Mouse (Mus musculus) heart, adult 8-10 months (tissue): ENCODE data around the gene Sh3gl3. TPM values are rescaled to one million over a fixed set of nuclear protein-coding genes. Genes with fewer than 3 reads are reported as not detected.

ENCODE experiments used
- DNase-seq: peaks from one replicate; pipeline ENCODE4 v3.0.0; 2022; ENCODE audit warnings: low spot score
- total RNA-seq, 4 experiments: library from RNA; stranded (reverse); gene quantifications; 2 replicates each; pipeline ENCODE4 v1.2.4; 2022

Sh3gl3 gene
- total RNA-seq, 4 experiments from 2014 or later, result 0.32 to 0.73 (median 0.44) TPM

DNA sequence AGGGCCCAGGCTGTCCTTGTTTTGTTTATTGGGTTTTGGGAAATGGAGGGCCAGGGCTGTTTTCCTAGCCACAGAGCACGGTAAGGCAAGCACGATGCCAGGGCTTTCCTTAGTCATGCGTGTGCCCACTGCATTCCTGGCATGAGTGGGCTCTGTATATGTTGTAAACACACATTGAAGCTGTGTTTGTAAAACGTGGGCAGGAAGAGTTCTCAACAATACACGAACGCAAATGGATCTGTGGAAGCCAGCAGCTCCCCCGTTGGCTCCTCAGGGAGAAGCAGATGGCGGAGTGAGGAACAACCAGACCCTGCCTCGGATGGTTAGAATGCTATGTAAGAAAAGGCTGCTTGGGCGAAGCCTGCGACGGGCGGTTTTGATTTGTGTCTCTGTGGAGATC, 108.8 kb downstream of the Sh3gl3 start:
- DNase-seq, result no peak

DNA sequence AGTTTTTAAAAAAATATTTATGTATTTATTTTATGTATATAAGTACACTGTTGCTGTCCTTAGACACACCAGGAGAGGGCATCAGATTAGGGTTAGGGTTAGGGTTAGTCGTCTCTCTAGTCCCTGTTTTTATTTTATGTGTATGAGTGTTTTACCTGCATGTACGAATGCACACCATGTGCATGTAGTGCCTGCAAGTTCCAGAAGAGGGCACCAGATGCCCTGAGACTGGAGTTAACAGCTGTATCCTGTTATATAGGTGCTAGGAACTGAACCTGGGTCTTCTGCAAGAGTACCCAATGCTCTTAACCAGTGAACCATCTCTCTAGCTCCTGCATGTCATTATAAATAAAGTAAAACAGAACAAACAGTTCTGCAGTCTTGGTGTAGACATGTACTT, 113.6 kb downstream of the Sh3gl3 start:
- no peak for DNase-seq

DNA sequence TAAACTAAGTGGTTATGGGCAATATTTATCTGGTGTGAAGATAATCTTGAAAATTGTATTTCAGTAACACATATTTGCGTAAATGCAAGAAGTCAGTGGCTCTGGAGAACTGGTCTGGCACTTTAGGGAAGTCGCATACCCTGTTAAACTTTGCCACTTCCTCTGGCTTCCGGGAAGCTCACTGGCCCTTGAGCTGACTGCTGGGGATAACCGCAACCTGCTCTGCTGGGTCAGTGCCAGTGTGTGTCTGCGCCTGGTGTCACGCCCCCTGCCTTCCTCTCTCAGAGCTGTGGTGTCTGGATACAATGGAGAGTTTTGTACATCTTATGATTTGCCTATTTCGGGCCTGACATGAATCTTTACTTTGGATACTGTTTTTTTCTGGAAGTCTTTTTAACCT, 119.8 kb downstream of the Sh3gl3 start:
- DNase-seq, result no peak

DNA sequence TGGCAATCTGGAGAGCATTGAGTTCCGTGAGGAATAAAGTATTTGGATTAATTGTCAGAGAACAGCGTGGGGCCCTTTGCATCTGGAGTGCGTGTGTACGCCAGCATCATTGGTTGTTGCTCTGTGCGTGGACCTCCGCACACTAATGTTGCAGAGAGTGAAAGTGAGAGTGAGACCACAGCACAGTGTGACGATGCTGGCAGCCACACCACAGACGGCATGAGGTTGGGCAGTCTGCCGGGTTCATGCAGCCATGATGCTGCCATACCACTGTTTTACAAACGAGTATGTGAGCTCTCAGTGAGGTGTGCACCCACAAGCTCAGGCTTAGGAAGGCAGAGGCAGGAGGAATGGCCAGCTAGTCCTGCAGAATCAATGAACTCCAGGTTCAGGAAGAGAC, 120.4 kb downstream of the Sh3gl3 start:
- no peak for DNase-seq

DNA sequence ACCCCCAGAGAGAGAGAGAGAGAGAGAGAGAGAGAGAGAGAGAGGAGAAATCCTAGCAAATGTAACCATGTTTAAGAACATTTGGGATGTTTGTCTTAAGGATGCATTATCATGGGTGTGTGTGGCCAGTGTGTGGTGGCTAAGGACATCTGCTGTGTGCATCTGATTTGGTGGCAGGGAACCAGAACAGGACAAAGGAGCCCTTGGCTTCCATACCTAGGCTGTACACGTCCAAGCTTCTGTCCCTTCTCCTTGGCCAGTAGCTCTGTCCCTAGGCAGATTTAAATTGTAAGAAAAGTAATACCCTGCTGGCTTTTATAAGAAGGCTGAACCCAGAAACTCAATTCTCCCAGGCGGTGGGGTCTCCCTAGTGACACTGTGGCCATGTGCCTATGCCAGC, 121.0 kb downstream of the Sh3gl3 start:
- no peak for DNase-seq

DNA sequence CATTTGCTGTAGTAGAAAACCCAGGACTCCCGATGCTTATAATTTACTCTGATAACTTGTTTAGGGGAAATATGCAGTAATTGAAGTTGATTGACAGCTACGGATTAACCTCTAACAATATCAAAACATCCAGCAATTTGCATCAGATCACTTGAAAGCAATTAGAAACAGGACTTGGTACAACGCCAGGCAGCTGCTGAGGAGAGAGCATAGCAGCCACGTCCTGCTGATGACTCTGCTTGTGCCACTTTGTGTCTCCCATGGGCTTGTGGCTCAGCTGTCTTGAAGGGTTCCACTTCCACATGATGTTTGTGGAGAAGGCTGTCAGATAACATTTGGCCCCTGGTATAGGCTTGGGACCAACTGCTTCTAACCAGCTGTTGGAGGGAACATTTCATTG, 134.8 kb downstream of the Sh3gl3 start:
- no peak for DNase-seq

DNA sequence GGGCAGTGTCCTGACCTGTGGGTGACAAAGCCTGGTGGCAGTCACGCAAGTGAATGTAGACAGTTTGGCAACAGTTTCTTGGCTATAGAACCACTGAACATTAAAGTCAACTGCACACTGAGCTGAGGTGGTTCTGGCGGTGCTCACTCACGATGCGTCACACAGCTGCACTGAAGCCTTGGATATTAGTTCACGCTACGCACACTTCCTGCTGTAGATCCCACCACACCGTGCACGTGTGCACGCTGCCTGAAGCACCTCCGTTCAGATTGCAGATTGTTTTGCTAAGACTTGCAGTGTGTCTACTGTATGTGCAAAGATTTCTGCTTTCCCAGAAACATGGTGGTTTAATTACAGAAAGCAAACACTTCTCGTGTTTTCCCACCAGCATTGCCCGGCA, 144.9 kb downstream of the Sh3gl3 start:
- DNase-seq, result no peak

DNA sequence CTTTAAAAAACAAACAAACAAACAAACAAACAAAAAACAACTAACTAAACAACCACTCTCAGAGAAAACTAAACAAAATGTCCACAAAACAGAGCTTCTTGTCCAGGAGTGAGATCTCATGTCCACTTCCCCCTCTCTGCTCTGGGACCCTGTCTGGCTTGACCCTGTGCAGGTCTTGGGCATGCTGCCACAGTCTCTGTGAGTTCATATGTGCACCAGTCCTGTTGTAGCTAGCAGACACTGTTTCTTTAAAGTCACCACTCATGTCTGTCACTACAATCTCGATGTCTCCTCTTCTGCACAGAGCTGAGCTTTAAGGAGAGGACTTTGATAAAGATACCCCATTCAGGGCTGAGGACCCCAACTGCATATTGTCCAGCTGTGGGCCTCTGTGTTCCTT, 153.0 kb downstream of the Sh3gl3 start:
- no peak for DNase-seq

DNA sequence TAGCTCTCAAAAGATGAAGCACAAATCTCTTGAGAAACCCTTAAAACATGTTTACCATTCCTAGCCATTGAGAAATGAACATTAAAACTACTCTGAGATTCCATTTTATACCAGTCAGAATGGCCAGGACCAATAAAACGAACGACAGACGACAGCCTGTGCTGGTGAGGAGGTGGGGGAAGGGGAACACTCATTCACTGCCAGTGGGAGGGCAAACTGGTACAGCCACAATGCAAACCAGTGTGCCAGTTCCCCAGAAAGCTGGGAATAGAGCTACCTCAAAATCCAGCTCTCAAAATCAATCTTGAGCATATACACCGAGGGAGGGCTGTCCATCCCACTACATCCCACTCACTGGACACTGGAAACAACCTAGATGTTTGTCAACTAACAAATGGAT, 153.6 kb downstream of the Sh3gl3 start:
- DNase-seq, result no peak

DNA sequence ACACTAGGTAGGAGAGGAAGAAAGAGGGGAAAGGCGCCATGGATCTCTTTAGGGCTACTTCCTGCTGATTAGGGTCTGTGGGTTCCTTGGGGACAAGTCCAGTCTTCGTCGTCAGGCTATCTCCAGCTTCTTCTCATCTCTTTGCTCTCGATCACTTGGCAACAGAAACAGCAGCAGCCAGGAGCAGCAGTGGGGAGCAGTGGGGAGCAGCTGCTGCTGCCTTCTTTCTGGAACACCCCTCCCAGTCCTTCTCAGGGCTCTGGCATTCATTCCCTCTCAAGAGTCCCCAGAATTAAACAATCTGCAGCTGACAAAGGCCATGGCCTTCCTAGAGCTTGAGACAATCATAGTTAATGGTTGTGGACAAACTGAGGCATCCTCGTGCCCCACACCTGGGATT, 154.2 kb downstream of the Sh3gl3 start:
- DNase-seq, result no peak

DNA sequence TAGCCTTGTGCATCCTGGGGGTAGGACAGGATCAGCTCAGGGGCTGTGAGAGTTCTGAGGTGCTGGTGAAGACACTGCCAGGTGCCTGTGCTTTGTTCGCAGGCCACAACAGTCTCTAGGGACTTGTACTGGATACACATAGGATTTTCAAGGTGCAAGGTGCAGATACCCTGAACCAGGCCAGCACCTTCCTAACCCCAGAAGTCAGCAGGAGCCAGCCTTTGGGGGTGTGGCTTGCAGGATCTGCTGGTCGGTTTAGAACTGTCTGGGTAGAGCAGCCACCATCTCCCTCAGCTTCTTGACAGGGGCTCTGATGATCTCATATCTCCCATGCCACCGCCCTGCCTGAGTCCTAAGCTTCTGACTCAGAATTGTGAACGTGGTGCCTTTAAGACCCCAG, 156.2 kb downstream of the Sh3gl3 start:
- no peak for DNase-seq

DNA sequence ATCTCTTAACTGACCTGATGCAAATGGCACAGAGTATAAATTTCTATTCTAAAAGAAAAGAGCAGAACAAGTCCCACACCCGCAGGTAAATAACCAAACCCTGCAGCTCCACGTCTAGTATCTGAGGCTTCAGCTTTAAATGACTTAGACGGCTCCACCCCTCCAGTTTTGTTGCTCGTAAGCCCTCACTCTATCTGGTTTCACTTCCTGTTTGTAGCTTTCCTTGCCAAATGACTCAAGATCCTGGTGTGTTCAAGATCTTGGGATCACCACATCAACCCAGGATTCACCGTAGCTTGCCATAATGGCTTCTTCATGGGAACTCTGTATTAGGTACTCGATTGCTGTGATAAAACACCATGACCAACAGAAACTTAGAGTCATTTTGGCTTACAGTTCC, 157.2 kb downstream of the Sh3gl3 start:
- DNase-seq, result no peak

DNA sequence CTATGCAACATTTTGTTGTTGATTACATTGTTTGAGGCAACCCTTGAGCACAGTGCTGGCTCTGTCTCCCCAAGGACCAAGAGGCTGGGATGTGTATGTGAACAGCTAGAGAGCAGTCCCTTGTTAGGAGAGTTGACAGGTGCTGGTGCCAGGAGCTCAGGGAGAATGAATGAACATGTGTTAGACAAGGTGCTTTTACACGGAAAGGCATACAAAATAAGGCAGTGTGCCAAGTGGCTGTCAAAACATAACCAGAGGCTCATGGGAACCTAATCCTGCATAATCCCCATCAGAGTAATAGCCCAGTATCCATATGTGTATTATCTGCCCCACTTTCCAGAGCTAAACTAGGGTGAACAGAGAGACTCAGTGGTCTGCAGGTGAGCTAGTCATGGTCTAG, 160.4 kb downstream of the Sh3gl3 start:
- no peak for DNase-seq

DNA sequence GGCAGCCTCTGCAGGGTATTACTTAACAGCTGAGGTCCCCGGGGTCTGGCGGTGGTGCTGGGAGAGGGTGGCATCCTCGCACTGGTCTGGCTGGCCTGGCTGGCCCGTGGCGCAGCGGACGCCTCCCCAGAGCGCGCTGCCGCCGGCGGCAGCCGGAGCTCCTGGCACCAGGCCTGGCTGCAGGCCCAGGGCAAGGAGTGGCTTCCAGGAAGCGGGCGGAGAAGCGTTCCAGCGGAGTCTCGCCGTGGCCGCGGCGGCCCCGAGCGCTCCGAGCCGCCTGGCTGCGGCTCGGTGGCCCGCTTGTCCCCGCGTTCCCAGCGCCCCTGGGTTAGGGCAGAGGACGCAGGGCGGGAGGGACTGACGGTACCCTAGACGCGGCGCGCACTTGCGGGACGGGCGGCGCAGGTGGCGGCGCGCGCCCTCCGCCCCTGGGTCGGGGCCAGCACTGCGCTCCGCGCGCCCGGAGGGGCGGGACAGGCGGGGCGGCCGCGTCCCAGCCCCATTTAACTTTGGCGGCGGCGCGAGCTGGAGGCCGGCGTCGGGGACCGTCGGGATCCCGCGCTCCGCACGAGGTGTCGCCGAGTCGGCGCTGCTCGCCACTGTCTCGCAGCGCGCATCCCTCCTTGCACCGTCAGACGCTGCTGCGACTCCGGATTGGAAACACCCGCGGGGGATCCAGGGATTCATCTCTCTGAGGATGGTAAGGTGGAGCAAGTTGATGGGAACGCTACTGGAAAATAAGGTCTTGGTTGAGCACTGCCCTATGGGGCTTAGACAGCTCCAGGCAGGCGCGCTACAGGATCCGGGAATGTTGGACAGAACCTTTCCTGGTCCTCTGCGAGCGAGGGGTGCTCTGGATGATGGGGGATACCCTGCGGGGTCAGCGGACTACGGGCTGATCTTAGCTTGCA, 161.8 kb downstream of the Sh3gl3 start, which contains the start of gene Adamtsl3:
TSS of gene Adamtsl3 (plus strand) at position 484 of the 911 bp plus-strand sequence.
- DNase-seq, result no peak

DNA sequence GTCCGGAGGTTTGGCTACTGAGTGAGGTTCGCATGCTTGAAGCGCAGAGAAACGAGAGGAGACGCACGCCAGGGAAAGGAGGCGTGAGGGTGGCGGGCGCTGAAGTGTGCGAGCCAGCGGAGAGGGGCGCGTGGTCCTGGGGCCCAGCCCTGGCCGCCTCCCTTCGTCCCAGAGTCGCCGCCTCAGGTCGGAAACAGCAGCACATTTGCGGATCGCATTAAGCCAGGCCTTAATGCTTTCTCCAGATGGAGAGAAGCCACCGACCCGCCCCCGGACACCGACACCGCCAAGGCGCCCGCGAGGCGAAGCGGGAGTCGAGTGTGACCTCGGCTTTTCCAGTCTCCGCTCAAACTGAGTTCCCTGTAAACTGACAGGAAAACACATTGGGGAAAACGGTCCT, 162.5 kb downstream of the Sh3gl3 start:
- peak; percentile 84 for DNase-seq

DNA sequence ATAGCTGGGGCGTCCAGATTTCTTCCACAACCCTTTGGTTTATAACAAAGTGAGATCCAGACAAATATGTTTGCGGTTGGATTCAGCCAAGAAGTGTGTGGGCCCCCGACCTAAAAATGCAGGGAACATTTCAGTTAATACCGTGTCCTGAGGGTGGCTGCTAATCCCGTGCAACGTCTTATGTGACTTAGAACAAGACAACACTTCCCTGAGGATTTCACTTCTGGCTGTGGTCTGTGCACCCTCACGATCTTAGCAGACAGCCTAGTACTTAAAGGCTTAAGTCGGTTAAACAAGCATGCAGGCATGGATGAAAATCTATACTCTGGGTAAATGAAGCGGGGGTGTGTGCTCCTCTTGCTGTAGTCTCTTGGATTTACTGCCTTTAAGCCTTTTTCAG, 164.5 kb downstream of the Sh3gl3 start:
- DNase-seq, result no peak

DNA sequence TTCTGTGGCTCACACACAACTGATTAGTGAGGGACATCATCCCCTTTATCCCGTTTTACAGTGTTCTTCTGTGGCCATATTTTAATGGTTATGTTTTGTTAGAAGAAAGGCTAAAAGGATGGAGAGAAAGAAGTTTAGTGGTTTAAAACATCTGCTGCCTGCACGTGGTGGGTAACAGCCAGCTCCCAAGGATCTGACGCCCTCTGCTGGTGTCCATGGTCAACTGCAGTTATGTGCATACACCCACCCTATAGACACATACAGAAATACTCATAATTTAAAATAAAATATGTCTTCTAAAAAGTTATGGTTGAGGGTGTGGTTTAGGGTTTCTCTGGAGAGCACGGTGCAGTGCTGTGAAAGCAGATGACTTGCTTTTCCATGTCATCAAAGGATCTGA, 164.9 kb downstream of the Sh3gl3 start:
- DNase-seq, result no peak

DNA sequence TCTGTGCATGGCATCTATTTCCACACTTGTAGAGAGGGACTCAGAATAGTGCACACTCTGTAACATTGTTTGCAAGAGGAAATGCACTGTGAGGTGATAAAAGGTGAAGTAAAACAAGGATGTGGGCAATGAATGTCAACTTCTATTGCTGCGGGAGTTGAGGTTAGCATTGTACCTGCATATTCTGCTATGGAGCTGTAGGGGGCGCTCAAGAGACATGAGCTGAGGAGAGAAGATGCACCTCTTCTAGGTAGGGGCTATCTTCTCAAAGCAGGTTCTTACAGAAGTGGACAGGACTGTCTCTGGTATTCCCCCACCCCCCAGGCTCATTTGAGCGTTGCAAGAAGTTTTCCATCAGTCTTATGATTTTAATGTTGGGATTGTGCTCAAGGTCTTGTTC, 165.6 kb downstream of the Sh3gl3 start:
- no peak for DNase-seq

DNA sequence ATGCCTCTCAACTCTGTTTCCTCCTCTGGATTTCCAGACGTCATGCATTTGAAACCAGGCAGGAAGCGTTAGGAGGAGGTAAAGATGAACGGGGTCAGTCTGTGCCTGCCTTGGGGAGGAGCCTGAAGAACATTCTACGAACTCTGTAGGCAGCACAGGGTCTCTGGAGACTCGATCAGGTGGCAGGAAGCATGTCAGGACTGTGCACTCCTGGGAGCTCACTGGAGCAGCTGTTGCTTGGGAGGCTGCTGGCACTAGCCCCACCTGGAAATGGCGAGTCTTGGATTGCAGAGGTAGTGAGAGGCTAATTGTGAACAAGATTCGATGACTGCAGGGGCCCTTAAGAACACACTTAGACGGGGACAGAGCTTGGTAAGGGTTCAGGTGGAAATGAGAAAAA, 167.8 kb downstream of the Sh3gl3 start:
- no peak for DNase-seq

DNA sequence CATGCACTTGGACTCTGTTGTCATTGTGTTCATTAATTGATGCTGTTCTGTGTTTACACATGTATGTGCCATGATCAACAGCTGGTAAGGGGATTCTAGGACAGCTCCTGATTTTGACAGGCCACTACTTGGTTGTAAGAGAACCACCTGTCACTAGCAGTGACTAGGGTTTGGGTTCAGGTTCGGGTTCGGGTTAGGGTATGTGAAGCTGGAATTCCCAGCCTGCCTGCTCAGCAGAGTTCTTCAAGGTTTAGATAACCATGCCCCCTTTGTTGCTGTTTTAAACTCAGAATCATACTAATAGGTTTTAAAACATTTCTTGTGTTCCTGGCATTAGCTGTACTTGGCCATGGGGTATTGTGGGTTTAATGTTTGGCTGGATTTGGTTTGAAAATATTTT, 173.1 kb downstream of the Sh3gl3 start:
- DNase-seq, result no peak

DNA sequence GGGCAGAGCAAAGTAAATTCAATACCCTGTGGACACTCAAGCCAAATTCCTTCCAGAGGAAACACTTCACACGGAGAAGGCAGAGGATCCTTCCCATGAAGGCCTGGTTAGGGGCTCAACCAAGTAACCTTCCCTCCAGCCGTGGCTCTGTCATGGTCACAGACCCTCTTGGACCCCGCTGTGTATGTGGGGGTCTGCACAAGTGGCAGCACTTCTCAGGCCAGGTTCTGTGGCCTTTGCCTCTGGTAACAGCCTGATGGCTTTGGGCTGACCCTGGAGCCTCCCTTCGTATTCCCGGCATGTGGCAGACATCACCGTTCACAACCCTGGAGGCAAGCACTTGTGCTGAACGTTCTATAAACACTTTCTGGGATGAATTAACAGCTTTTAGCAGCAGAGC, 176.2 kb downstream of the Sh3gl3 start:
- no peak for DNase-seq

DNA sequence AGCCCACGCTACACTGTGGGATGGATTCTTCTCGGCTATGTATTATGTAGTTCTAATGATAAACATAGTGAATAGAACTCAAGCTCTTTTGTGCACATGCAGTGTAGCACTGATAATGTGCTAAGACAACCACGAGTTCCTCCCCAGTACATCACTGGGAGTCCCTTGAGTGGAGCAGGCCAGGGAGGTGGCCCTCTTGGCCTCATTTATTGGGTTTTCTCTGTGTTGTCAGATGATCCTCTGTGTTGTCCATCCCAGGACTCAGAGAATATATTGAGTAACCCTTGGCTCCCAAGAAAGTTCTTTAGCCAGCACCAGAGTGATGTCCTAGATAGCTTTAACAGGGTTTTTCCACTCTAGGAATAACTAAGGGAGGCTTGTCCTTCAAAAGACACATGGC, 176.8 kb downstream of the Sh3gl3 start:
- DNase-seq, result no peak
